Mouse (Mus musculus) left cerebral cortex, adult 8-10 months (tissue): ENCODE results near the gene Trim25. TPM values are rescaled to one million over a fixed set of nuclear protein-coding genes. Genes with fewer than 3 reads are reported as not detected.
A peak's percentile ranks its signal among the peaks of the same experiment; 100 is the strongest.

Experiments used
- DNase-seq, 2 experiments: peaks; one replicate each; pipeline ENCODE4 v3.0.0; 2022; ENCODE audit warnings: low spot score in 2 of 2
- total RNA-seq, 4 experiments: library from RNA; stranded (reverse); gene quantifications; 2 replicates each; pipeline ENCODE4 v1.2.4; 2022

The Trim25 gene
- 1 to 10 TPM; 4.6 to 6.3 (median 5.7) TPM for total RNA-seq

DNA sequence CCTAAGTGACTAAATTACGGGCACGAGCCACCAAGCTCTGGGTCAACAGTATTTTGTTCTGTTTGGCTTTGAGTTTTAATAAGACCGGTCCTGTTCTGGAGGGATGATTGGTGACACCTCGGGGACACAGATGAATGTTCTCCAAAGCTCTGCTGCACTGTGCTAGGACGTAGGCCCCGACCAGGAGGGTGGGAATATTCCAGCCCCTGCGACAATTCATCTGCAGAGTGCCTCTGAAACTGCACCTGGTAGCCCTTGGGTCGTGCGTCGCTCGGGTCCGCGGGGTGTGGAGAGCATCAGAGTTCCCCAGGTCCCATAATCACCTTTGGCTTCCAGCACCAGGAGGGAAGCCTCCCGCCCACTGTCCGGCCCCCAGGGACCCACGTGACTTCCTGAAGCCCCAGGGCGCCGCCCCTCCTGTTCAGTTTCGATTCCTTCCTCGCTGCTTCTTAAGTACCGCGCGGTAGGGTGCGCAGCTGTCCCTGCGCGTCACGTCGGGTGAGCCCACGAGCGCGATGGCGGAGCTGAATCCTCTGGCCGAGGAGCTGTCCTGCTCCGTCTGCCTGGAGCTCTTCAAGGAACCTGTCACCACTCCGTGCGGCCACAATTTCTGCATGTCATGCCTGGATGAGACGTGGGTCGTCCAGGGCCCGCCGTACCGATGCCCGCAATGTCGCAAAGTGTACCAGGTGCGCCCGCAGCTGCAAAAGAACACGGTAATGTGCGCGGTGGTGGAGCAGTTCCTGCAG lies at the start of gene Trim25:
Gene Trim25 (plus strand): TSS at position 403 of the 749 bp plus-strand sequence.
- peak in 1 of 2 experiments; percentile 25 for DNase-seq

DNA sequence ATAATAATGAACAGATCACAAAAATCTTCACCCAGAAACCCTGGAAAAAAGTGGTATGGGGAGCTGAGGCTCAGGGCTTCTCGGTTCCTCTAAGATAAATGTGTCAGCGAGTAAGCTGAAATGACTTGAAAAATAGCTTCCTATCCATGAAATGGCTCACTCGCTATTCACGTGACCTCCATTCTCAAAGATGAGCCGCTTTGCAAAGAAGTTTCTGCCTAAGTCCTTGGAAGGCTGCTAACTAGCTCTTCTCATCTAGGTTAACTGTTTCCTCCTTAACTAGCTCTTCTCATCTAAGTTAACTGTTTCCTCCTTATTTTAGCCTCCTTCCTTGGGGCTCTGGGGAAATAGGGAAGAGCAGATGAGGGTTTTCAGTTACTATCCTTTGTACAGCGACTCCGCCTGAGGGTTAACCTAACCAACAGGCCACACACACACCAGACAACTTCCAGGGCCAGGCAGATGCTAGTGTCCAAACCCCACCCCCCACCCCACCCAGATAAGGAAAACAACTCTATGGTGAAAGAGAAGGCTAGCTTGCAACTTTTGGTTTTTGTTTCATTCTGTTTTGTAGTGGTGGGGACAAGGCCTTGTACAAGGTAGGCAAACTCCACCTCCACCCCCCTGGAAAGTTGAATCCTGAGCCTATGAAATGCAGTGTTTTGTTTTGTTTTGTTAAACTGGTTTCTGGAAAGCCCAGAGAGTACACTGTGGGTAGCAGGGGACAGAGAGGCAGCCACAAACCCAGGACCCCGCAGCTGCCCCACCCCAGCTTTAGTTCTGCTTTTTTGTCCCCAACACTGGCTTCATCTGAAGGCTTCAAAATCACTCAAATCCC lies 49.2 kb upstream of the Trim25 start:
- no peak for DNase-seq

DNA sequence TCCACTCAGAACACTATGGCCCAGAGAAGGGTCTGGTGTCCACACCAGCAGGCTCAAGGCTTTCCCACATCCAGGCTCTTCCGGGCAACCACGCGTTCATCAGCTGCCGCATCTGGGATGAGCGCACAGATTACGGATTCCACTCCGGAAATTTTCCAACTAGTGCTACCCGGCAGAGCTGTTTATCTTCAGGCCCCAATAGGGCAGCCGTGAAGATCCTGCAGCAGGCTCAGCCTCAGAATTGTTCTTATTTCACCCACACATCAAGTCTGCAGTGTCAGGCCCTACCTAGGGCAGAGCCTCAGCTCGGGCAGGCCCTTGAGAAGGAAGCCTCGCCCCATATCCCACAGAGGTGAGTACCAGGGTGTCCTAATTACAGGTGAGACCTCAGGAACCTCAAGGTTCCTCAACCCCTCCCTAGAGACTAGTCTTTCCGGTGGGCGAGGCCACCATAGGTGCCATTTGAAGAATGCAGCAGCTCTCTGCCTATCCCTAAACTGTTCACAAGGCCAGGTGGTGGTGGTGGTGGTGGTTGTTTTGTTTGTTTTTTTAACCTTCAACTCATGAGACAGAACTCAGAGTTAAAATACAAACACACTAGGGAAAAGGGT lies 48.4 kb upstream of the Trim25 start:
- DNase-seq: no peak

DNA sequence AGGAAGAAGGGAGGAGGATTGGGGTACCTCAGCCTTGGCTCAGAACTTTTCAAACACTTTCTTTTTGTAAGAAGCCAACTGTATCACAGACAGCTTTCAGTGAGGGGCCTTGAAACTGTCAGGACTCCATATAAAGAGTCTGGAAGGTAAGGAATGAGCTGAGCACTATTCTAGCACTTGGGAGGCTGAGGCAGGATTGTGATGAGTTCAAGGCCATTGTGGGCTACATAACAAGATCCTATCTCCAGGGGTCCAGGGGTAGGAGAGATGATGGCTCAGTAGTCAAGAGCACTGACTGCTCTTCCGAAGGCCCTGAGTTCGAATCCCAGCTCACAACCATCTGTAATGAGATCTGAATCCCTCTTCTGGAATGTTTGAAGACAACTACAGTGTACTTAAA lies 47.6 kb upstream of the Trim25 start:
- no peak for DNase-seq

DNA sequence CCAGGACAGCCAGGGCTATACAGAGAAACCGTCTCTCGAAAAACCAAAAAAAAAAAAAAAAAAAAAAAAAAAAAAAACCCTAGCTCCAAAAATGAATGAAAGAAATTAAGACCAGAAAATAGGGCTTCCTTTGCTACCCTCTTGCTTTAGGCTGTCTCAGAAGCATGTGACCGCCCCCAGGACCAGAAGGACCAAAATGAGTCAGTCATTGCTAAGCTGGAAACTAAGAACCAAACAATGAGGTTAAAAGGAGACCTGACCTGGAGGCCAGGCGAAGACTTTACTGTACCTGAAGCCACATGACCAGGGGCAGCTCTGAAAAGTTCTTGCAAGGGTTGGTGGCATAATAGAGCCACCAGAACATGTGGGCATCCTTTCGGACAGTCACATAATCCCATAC lies 47.1 kb upstream of the Trim25 start:
- DNase-seq: no peak

DNA sequence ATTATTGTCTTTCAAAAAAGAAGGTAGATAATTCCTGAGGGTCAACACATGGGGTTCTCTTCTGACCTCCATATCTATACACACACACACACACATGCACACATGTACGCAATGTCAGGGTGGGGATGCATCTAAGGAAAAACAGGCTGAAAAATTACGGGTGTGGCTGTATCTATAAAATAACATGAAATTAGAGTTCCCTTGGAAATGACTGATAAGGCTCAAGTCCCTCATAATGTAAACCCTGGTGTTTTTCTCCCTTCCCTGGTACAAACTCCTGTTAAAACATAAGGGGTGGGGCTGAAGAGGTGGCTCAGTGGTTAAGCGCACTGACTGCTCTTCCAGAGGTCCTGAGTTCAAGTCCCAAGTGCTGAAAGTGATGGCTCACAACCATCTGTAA lies 45.6 kb upstream of the Trim25 start:
- DNase-seq: no peak

DNA sequence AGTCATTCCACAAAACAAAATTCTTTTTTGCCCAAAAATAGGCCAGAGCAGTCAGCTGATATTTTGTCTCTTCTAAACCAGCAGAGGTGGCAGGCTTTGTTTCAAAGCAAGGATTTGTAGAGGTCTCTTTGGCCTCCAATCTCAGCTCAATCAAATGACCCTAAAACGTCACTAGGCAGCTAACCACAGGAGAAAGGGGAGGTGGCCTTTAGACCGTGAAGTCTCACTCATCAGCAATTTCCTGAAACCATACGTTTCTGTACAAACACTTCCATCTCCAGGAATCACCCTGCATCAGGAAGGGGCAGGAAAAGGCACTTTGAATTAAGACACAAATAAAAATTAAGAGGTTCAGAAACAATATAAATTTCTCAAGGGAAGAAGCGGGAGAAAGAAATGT lies 44.4 kb upstream of the Trim25 start:
- DNase-seq: no peak

DNA sequence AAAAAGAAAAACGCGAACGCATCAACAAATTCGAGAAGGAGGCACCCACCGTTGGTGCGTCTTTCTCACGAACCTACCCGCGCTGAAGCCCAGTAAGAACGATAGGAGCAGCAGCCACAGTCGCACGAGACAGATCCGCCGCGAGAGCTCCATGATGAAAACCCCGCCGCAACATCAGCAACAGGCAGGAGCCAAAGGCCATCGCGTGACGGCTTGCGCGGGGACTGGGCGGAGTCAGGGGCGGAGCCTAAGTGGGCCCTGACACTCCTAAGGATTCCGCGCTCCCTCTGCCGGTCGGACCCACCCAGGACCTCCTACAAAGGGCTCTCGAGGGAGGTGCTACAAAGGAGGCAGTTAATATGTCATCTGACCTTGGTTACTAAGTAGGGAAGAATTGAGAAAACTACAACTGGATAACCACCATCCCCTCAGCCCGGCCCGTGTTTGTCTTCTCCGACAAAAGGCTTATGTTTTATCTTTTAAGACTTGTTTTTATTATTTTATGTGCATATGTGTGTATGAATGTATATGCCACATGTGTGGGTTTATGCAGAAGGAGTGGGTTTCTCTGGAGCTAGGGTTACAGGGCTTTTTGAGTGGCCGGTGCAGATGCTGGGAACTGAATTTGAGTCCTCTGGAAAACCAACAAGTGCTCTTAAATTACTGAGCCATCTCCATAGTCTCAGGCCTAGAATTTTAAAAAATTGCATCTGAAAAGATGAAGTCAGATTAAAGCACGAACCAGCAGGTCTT lies 43.8 kb upstream of the Trim25 start, which contains the start of gene Scpep1:
Gene Scpep1 (minus strand): TSS at position 249 of the 753 bp plus-strand sequence.
- DNase-seq: peak; percentile 91 to 93

DNA sequence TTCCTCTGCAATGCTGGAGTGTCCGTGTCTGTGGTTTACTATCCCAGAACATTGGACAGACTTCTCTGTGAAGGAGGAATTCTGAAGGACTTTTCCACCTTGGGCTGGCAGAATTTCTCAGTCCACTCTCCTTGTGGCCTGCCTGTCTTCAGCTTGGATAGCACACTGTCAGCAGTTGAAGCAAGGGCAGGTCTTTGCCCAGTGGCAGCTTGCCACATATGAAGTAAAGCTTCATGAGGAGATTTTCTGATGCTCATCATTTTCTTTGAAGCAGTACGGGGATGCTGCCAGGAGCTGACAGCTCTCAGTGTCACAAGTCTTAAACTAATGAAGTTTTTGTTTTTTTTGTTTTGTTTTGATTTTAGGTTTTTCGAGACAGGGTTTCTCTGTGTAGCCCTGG lies 40.3 kb upstream of the Trim25 start:
- no peak for DNase-seq

DNA sequence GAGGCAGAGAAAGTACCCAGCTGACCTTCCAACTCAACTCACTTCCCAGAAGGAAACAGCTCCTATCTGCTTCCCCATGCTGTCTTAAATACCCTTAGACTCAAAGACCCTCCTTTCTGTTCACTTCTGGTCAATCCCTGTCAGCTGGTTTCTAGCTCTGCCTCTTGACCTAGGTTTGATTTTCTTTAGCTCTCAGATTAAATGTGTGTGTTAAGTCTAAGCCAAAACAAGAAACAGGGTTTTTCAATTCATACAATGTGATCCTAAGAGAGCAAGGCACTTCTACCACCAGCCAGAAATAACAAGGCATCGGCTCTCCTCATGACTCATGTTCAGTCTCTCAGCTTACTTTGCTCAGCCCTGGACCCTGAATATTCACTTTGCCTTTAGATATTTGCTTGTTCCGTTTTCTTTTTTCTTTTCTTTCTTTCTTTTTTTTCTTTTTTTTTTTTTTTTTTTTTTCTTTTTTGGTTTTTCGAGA lies 32.3 kb upstream of the Trim25 start, which contains the start of gene Elobl:
Gene Elobl (minus strand): TSS at position 51 of the 481 bp plus-strand sequence.
- no peak for DNase-seq

DNA sequence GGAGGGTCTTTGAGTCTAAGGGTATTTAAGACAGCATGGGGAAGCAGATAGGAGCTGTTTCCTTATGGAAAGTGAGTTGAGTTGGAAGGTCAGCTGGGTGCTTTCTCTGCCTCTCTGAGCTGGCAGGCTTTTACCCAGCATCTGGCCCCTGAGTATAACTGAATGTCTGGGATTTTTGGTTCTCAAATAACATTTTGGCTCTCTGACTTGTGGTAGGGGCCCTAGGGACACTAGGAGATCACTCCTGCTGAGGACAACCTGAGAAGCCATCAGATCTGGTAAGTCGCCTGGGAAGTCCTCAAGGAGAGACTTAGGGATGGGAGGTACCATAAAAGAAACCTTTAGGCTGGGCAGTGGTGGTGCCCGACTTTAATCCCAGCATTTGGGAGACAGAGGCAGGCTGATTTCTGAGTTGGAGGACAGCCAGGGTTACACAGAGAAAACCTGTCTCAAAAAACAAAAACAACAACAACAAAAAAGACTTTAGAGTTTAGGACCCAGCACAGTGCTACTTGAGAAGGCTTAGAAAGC lies 28.9 kb upstream of the Trim25 start, which contains the start of gene Coil:
Gene Coil (plus strand): TSS at position 51 of the 531 bp plus-strand sequence.
- no peak for DNase-seq

DNA sequence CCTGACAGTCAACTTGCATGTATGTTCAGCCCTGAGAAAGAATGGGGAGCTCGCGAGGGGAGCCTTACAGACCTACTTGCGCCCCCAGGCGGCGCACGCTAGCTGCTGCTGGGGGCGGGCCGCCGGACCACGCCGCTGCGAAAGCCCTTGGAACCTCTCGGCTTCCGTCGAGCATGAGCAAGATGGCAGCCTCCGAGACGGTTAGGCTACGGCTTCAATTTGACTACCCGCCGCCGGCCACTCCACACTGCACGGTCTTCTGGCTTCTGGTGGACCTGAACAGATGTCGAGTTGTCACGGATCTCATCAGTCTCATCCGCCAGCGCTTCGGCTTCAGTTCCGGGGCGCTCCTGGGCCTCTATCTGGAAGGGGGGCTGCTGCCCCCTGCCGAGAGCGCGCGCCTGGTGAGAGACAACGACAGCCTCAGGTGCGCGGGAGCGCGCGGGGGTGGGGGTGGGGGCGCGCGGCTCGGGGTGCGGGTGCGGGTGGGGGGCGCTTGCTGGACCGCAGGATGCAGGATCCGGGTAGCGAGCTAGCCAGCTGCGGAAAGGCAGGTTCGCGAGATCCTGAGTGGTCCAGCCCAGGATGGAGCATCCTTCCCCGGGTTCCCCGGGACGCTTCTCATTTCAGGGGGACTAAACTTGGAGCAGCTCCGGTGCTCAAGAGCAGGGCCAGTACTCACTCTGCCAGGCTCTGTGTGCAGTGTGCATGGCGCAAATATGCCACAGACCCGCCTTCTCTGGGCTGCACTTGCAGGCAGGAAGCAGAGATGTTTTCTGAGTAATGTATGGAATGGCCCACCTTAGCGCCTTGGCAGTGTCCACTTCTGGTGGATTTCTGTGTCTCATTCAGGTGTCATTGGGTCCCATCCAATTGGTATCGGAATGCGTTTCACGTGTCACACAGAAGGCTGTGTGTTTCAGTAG lies 25.1 kb upstream of the Trim25 start:
- peak; percentile 92 for DNase-seq

DNA sequence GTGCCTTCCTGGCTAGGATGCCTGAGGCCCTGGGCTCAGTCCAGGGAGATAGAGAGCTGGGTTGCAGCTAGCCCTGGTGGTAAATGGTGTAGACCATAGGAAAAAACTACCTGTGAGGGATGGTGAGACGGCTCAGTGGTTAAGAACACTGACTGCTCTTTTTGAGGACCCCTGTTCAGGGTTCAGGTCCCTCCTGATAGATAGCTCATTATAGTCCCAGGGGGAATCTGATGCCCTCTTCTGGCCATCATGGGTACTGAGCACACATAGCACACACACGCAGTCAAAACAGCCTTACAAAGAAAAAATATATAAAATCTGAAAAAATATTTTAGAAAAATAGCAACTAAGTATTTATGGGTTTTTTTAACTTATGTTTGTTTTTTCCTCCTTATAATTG lies 22.9 kb upstream of the Trim25 start:
- no peak for DNase-seq

DNA sequence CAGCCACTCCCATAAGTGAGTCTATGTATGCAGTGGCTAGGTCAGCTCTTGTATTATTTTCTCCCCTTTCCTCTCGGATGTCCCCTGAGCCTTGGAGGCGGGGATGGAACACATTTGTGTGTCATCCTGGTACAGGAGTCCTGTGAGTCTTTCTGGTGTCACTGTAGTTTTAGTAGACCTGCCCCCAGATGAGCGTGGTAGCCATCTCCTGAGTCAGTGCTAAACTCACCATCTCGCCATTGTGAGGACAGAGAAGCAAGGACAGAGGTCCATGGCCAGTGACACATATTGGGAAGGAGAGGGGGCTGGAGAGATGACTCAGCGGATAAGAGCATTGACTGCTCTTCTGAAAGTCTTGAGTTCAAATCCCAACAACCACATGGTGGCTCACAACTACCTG lies 22.0 kb upstream of the Trim25 start:
- DNase-seq: no peak

DNA sequence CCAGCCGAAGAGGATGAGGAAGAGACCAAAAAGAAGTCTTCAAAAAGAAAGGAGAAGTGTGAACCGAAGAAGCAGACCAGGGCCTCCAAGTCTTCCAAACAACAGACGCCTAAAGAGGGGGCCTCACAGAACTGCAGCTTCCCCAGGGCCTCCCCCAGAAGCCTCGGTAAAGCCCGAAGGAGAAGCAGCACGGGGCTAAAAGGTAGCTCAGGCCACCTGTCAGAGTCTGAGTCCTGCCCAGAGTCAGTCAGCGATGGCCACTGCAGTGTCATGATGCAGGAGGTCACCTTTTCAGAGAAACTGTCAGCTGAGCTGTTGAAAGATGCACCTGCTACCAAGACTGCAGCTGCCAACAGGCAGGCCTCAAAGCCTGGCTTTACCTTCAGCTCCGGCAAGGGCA lies 17.8 kb upstream of the Trim25 start:
- DNase-seq: no peak

DNA sequence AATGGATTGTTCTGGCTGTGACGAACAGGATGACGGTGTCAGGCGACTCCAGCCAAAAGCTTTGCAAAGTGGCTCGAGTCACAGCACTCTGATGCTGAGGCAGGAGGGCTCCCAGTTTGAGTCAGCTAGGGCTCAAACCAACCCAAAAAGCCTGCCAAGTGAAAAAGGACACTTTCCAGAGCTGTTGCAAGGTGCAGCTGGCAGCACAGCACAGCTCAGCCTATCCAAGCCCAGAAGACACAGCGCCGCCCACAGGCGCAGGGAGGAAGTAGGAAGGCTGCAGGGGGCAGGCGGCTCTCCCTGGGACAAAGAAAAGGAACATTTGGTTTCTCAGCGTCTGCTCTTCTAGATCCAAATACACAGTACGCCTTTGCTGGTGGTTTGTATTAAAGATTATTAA lies 12.6 kb upstream of the Trim25 start:
- no peak for DNase-seq

DNA sequence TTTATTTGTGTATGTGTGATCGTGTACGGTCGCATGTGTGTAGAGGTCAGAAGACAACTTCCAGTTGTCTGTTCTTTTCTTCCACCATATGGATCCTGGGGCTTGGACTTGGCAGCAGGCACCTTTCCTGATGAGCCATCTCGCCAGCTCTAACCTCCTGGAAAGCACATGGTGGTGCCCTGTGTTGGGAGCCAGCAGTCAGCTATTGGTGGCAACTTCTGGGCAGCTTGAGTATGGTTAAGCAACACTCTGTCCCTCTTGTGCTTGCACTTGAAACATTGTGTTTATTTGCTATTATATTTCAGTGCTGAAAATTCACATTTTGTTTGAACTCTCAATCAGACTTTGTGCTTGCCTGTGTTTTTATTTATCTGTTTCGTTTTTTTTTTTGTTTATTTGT lies 10.2 kb upstream of the Trim25 start:
- DNase-seq: no peak

DNA sequence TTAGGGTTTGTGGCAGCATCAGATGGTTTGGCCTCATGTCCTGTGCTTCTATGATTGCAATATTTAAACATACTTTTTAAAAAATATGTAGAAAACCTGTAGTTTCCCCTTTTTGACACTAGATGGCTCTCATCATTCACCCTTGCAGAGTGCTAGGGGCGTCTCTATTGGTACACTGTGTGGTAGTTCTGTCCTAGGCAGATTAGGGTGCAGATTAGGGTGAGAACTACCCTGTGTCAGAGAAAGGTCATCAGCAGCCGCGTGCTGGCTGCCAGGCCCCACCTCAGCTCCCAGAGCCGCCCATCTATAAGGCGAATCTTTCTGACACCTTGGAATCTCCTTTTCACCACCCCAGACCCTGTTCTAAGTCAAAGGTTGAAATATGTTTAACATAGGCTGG lies 9.6 kb upstream of the Trim25 start:
- DNase-seq: no peak

DNA sequence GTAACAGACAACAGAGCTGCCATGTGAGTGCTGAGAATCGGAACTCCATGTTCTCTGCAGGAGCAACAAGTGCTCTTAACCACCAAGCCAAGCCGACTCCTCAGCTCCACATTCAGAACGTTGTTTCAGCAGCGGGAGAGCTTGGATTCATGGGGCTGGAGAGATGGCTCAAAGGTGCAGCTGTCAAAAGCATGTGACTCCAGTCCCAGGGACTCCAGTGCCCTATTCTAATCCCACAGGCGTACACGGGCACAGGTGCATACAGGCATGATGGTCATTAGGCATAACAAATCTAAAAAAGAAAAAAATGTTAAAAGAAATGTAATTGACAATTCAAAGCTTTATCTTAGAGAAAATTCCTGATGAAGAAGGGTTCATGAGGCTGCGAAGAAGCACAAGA lies 6.0 kb upstream of the Trim25 start:
- no peak for DNase-seq

DNA sequence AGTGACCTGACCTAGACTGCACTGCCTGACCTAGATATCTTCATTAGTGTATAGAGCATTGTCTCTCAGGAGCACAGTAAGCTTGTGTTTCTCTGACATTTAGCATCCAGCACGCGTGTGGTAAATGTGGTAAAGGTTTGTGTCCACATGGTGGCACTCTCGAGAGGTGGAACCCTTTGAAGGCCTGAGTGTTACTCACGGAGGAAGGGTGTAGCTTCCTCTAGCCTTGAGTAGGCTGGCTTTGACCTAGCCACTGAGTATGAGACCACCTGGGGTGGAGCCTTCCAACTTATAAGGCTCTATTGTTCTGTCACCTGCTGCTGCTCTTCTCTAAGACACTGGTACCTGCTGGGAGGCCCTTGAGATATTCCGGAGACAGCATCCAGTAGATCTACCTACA lies 5.6 kb upstream of the Trim25 start:
- peak in 1 of 2 experiments; percentile 25 for DNase-seq
